8 mouse cellular contexts compared by ENCODE assay signal in the genomic region with DNA sequence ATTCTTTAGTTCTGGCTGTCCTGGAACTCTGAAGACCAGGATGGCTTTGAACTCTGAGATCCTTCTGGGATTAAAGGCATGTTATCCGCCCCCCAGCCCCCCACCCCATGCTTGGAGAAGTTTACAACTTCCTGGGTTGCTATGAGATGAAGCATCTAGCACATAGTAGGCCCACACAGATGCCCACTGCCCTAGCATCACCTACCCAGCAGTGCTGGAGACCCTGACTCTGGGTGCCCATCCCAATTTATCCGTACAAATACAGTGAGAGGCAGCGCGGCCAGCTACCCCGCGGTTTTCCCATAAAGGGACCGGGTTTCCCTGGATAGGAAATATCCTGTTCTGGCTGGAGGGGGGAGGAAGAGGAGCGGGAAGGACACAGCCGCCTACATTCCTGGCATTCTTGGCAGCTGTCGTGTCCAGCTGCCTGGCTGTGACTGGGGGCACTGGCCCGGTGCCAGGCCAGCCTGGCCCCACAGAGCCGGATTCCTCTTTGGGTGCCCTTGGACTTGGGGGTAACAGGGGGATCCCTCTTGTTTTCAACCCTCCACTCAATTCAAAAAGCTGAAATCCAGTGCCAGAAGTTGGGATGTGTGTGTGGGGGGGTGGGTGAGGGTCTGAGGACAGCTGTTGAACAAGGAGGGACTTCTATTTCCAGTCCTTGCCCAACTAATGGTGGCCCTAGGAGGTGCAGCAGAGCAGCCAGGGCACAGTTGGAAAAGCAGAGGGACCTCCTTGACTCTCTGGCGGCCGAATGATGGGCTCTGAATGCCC. TPM values are rescaled to one million over a fixed set of nuclear protein-coding genes. Genes with fewer than 3 reads are reported as not detected.
DNase-seq lines count a peak whose midpoint lies in the region; ATAC-seq and TF ChIP-seq lines count a peak whose summit lies in the region.

No protein-coding gene starts in this region.

- no peak for TF ChIP-seq CTCF in E14TG2a.4 (conservative IDR thresholded peaks at IDR 0.05; ENCODE audit: low read length)

- H3K9ac ChIP-seq in heart, embryonic 15.5 days = peak overlapping the region; percentile 1; the same call in 1 of the 2 replicates
- H3K9ac ChIP-seq in neural tube, embryonic 15.5 days (replicated peaks) = no peak overlapping the region

- H3K36me3 ChIP-seq in E14TG2a.4 (ENCODE audit: insufficient read depth, low read length) = peaks cover 87% of the 10 kb centered on the region
- H3K36me3 ChIP-seq in heart, embryonic 15.5 days = no peaks in the 10 kb centered on the region
- H3K36me3 ChIP-seq in neural tube, embryonic 15.5 days = no peaks in the 10 kb centered on the region

- H3K9me3 ChIP-seq in E14TG2a.4 (ENCODE audit: low read length) = no peaks in the 10 kb centered on the region
- no peaks in the 10 kb centered on the region for H3K9me3 ChIP-seq in heart, embryonic 15.5 days (replicated peaks)
- no peaks in the 10 kb centered on the region for H3K9me3 ChIP-seq in neural tube, embryonic 15.5 days (replicated peaks)

- H3K4me2 ChIP-seq in heart, embryonic 15.5 days = peak overlapping the region; percentile 19; the same call in 1 of the 2 replicates
- no peak overlapping the region for H3K4me2 ChIP-seq in neural tube, embryonic 15.5 days

- WGBS in heart, embryonic 15.5 days = 23% methylated on average over 14 of the region's 14 CpGs
- WGBS in neural tube, embryonic 15.5 days = 45% methylated on average over 14 of the region's 14 CpGs

- H3K4me1 ChIP-seq in E14TG2a.4 (replicated peaks; ENCODE audit: low read depth, low read length) = peaks cover 96% of the 10 kb centered on the region
- H3K4me1 ChIP-seq in heart, embryonic 15.5 days (replicated peaks) = peaks cover 43% of the 10 kb centered on the region
- H3K4me1 ChIP-seq in neural tube, embryonic 15.5 days = peaks cover 33% of the 10 kb centered on the region

- peak; percentile 67 for ATAC-seq in heart, embryonic 15.5 days (replicated peaks; ENCODE audit: insufficient number of reproducible peaks, insufficient read depth, low FRiP score, low read depth)
- ATAC-seq in neural tube, embryonic 15.5 days (ENCODE audit: low FRiP score) = no peak

- DNase-seq in adrenal gland, adult (ENCODE audit: inconsistent age in 2 of 2, low spot score in 1 of 2) = peak; percentile 87
- DNase-seq in kidney, postnatal 10 days = peak; percentile 84
- no peak for DNase-seq in spleen, postnatal 14 days (ENCODE audit: low spot score in 2 of 2)
- DNase-seq in frontal cortex, adult 2 months (ENCODE audit: extremely low spot score in 1 of 2, low spot score in 1 of 2) = no peak
- DNase-seq in urinary bladder, postnatal 25 days (ENCODE audit: low spot score) = no peak

- H3K4me3 ChIP-seq in E14TG2a.4 (replicated peaks; ENCODE audit: low read length) = peak overlapping the region; percentile 39; the same call in 1 of the 2 replicates
- H3K4me3 ChIP-seq in heart, embryonic 15.5 days = no peak overlapping the region
- H3K4me3 ChIP-seq in neural tube, embryonic 15.5 days (replicated peaks) = no peak overlapping the region

- no peaks in the 10 kb centered on the region for H3K27me3 ChIP-seq in E14TG2a.4 (ENCODE audit: insufficient read depth, low read length)
- no peaks in the 10 kb centered on the region for H3K27me3 ChIP-seq in heart, embryonic 15.5 days
- no peaks in the 10 kb centered on the region for H3K27me3 ChIP-seq in neural tube, embryonic 15.5 days (replicated peaks)

- H3K27ac ChIP-seq in heart, embryonic 15.5 days = peak overlapping the region; percentile 71
- peak overlapping the region; percentile 18; the same call in 1 of the 2 replicates for H3K27ac ChIP-seq in neural tube, embryonic 15.5 days (replicated peaks)

RNA-seq across cellular contexts. Expression of gene Cbx7, which starts 19.0 kb away (rescaled TPM):
- polyA plus RNA-seq in heart, embryonic 15.5 days (2015; fragmentation: Nextera tagmentation; extraction: Ambion mirVana) = 0.63 and 1.9 TPM in 2 replicates
- 4.1 and 4.6 TPM in 2 replicates for polyA plus RNA-seq in neural tube, embryonic 15.5 days (2015; fragmentation: Nextera tagmentation; extraction: Ambion mirVana)
- polyA plus RNA-seq in frontal cortex, adult 2 months (2012; rRNA removed) = 58.6 TPM in 2 replicates

Comparison
In these comparisons a context has a peak if more than half of its experiments do, and no peak if none do; other contexts are left out.
1. DNase-seq: peak in adrenal gland, adult (2 of 2) and kidney, postnatal 10 days (single experiment); none in spleen, postnatal 14 days (0 of 2), frontal cortex, adult 2 months (0 of 2) and urinary bladder, postnatal 25 days (single experiment).
2. RNA of gene Cbx7, which starts 19.0 kb away (polyA plus RNA-seq): 58.6 TPM in frontal cortex, adult 2 months; 4.1 to 4.6 TPM in neural tube, embryonic 15.5 days and 0.63 to 1.9 TPM in heart, embryonic 15.5 days; every median in the first group is over 10 times any median in the second.